Mouse (Mus musculus): Measurements from ENCODE around the gene Atf5.
A peak's percentile ranks its signal among the peaks of the same experiment; 100 is the strongest.

Atf5 gene

GRCm38 (mm10) chr7:44816470-44817021 lies at the start of gene Atf5:
Atf5 (minus strand) TSS chr7:44816658.
- DNase-seq = no peak

GRCm38 (mm10) chr7:44864595-44865542 lies 48.4 kb upstream of the Atf5 start:
- DNase-seq = peak; percentile 43

- DNase-seq = peak; percentile 25
Observed at GRCm38 (mm10) chr7:44863982-44864494, 47.6 kb upstream of the Atf5 start.

- DNase-seq = peak; percentile 32
Observed at GRCm38 (mm10) chr7:44863210-44863609, 46.8 kb upstream of the Atf5 start.

GRCm38 (mm10) chr7:44862434-44862833 lies 46.0 kb upstream of the Atf5 start:
- DNase-seq = no peak

- DNase-seq = no peak
Observed at GRCm38 (mm10) chr7:44861429-44861816, 45.0 kb upstream of the Atf5 start.

GRCm38 (mm10) chr7:44860576-44861428 lies 44.3 kb upstream of the Atf5 start:
- no peak for DNase-seq

- DNase-seq = no peak
Observed at GRCm38 (mm10) chr7:44859896-44860295, 43.4 kb upstream of the Atf5 start.

GRCm38 (mm10) chr7:44857905-44858304 lies 41.4 kb upstream of the Atf5 start:
- DNase-seq = no peak

- peak; percentile 84 for DNase-seq
Observed at GRCm38 (mm10) chr7:44857042-44857552, 40.6 kb upstream of the Atf5 start, which contains the start of gene Pnkp. Pnkp (plus strand) TSS chr7:44857139.

GRCm38 (mm10) chr7:44856265-44856916 lies 39.9 kb upstream of the Atf5 start:
- no peak for DNase-seq

GRCm38 (mm10) chr7:44855036-44855435 lies 38.6 kb upstream of the Atf5 start:
- DNase-seq = no peak

- peak; percentile 82 for DNase-seq
Observed at GRCm38 (mm10) chr7:44854356-44855031, 38.0 kb upstream of the Atf5 start.

- no peak for DNase-seq
Observed at GRCm38 (mm10) chr7:44853596-44854355, 37.3 kb upstream of the Atf5 start.

GRCm38 (mm10) chr7:44853065-44853464 lies 36.6 kb upstream of the Atf5 start:
- no peak for DNase-seq

GRCm38 (mm10) chr7:44852259-44853027 lies 36.0 kb upstream of the Atf5 start:
- DNase-seq = no peak

- DNase-seq = no peak
Observed at GRCm38 (mm10) chr7:44851625-44852234, 35.3 kb upstream of the Atf5 start.

GRCm38 (mm10) chr7:44850789-44851624 lies 34.5 kb upstream of the Atf5 start:
- DNase-seq = peak; percentile 35

- DNase-seq = no peak
Observed at GRCm38 (mm10) chr7:44850146-44850545, 33.7 kb upstream of the Atf5 start.
